Mouse (Mus musculus) liver, embryonic 12.5 days (tissue): Measurements from ENCODE around the gene Tkfc. TPM values are rescaled to one million over a fixed set of nuclear protein-coding genes. Genes with fewer than 3 reads are reported as not detected.
A peak's percentile ranks its signal among the peaks of the same experiment; 100 is the strongest.
"Not testable (repeated sequence)": the region's sequence is repeated elsewhere in the genome, so short reads cannot be mapped to it uniquely, and the experiment has no call there.

Experiments used
- ATAC-seq: fragments of 200-750 bp; cut with Nextera tagmentation; 2 replicates; pipeline ENCODE4 v1.8.0; 2017; ENCODE audit warnings: moderate number of reproducible peaks, mild to moderate bottlenecking, moderate library complexity
- H3K27ac ChIP-seq: fragments of 300-500 bp; sonication (generic); 2 replicates; pipeline ENCODE4 v1.5.1; 2016; ENCODE audit warnings: mild to moderate bottlenecking
- H3K27me3 ChIP-seq: fragments of 300-500 bp; sonication (generic); replicated peaks from 2 replicates; pipeline ENCODE4 v1.6.1; 2016; ENCODE audit warnings: mild to moderate bottlenecking, moderate library complexity
- H3K36me3 ChIP-seq: fragments of 300-500 bp; sonication (generic); 2 replicates; pipeline ENCODE4 v1.6.1; 2016; ENCODE audit warnings: mild to moderate bottlenecking, moderate library complexity
- H3K4me1 ChIP-seq: fragments of 300-500 bp; sonication (generic); 2 replicates; pipeline ENCODE4 v1.6.1; 2016
- H3K4me2 ChIP-seq: fragments of 300-500 bp; sonication (generic); 2 replicates; pipeline ENCODE4 v1.6.1; 2016; ENCODE audit warnings: mild to moderate bottlenecking, moderate library complexity
- H3K4me3 ChIP-seq: fragments of 300-500 bp; sonication (generic); 2 replicates; pipeline ENCODE4 v1.5.1; 2016; ENCODE audit warnings: mild to moderate bottlenecking, moderate library complexity
- H3K9ac ChIP-seq: fragments of 300-500 bp; sonication (generic); 2 replicates; pipeline ENCODE4 v1.6.1; 2016; ENCODE audit warnings: mild to moderate bottlenecking, moderate library complexity
- H3K9me3 ChIP-seq: fragments of 300-500 bp; sonication (generic); replicated peaks from 2 replicates; pipeline ENCODE4 v1.6.1; 2016; ENCODE audit warnings: mild to moderate bottlenecking, moderate library complexity
- WGBS: fragments of 180-500 bp; shearing (Covaris S2); methylation state at CpG from one replicate; pipeline ENCODE4 v1.1.7; 2016; ENCODE audit not compliant: insufficient replicate concordance; 5-methylcytosine and 5-hydroxymethylcytosine counted together
- polyA plus RNA-seq: library from polyadenylated mRNA; unstranded; fragments of >200 nt; fragmentation: Nextera tagmentation; extraction: Ambion mirVana; gene quantifications from 2 replicates; pipeline ENCODE4 v1.2.1, GENCODE M21; 2016

Gene Tkfc
- polyA plus RNA-seq, 1 experiment from 2014 or later = 10.1 TPM

DNA sequence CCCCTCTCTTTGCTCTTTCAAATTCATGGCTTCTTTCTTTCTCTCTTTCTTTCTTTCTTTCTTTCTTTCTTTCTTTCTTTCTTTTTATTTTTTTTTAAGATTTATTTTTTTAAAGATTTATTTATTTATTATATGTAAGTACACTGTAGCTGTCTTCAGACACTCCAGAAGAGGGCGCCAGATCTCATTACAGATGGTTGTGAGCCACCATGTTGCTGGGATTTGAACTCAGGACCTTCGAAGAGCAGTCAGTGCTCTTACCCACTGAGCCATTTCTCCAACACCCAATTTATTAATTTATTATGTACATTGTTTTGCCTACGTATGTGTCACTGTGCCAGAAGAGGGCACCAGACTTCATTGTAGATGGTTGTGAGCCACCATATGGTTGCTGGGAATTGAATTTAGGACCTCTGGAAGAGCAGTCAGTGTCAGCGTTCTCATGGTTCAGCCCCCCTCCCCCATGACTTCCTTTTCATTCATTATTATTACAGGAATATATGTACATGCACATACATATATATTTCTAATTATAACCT, 47.5 kb downstream of the Tkfc start:
- not testable (repeated sequence) for H3K9ac ChIP-seq, H3K9me3 ChIP-seq, H3K4me2 ChIP-seq, ATAC-seq, H3K4me3 ChIP-seq, H3K27ac ChIP-seq, H3K36me3 ChIP-seq, H3K27me3 ChIP-seq
- WGBS = 73% methylated on average over 4 of the region's 4 CpGs
- H3K4me1 ChIP-seq = peaks cover 36% of the 10 kb centered on the region

DNA sequence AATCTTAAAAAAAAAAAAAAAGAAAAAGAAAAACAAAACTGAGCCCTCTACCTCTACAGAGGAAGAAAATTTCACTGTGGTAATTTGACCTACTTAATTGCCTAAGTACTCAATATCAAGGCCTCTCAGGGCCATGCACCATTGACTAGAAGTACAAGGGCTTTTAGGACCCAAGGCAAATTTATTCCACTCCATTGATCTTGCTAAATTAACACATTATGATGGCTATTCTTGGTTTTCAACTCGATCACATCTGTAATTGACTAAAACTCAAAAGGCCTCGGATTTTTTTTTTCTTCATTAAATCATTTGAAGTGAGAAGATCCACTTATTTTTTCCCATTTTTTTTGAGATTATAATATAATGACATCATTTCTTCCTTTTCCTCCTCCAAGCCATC, 48.0 kb downstream of the Tkfc start:
- H3K36me3 ChIP-seq = peaks cover 3% of the 10 kb centered on the region
- H3K27ac ChIP-seq = no peak overlapping the region
- no peak overlapping the region for H3K9ac ChIP-seq
- no peaks in the 10 kb centered on the region for H3K27me3 ChIP-seq
- no peaks in the 10 kb centered on the region for H3K9me3 ChIP-seq
- 71% methylated on average over 2 of the region's 2 CpGs for WGBS
- ATAC-seq = no peak
- no peak overlapping the region for H3K4me3 ChIP-seq
- no peak overlapping the region for H3K4me2 ChIP-seq
- peaks cover 36% of the 10 kb centered on the region for H3K4me1 ChIP-seq

DNA sequence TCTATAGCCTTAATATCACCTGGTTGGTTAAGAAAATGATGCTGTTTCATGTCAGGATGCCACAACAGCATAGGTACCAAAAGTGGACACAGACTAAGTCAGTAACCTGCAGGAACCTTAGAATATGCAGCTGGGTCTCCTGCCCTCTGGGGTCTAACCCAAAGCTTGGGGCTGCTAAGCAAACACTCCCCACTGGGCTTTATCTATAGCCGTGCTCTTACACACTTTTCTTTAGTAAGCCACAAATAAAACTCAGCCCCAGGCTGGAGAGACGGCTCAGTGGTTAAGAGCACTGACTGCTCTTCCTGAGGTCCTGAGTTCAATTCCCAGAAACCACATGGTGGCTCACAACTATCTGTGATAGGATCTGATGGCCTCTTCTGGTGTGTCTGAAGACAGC, 48.5 kb downstream of the Tkfc start:
- H3K4me2 ChIP-seq = no peak overlapping the region
- H3K9me3 ChIP-seq = no peaks in the 10 kb centered on the region
- H3K27me3 ChIP-seq = no peaks in the 10 kb centered on the region
- no peak for ATAC-seq
- no peak overlapping the region for H3K4me3 ChIP-seq
- H3K36me3 ChIP-seq = peaks cover 7% of the 10 kb centered on the region
- H3K27ac ChIP-seq = peak overlapping the region; percentile 81; the same call in 1 of the 2 replicates
- peaks cover 32% of the 10 kb centered on the region for H3K4me1 ChIP-seq
- 53% methylated on average over 2 of the region's 2 CpGs for WGBS
- H3K9ac ChIP-seq = no peak overlapping the region

DNA sequence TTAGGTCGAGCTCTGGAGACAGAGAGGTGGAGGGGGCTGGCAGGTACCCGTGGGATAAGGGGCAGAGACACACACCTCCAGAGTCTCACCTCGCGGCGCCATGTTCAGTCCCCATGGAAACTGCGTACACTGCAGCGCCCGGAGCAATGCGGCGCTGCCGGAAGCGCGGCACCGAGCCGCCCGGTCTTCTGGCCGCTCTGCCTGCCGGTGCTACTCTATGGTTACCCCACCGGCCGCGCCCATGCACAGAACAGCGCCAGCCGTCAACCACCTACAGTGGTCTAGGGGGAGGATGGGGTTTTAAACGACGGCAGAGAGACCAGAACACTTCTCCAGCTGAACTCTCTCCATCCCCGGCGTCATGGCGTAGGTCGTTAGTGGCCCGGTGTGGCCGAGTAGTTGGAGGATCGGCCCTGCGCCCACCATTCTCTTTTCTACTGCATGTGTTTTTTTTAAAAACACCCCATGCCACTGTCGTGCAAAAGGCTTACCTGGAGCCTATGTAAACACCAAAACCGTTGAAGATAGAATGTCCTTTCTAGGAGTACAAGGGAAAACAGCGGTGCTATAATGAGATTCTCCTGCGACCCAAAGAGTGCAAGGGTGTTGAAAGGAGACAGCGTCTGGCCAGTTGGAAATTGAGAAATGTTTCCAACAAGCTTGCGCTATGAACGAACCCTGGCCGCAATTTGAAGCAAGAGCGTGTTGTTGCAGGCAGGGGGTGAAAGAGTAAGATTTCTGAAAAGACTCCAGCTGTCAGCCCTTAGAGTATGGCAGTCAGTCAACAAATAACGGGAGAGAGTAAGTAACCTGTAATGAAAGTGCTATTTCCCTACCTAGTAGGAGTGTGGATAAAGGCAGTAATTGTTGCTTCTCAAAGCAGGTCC, 49.6 kb downstream of the Tkfc start, which contains the start of gene Tmem216:
TSS of gene Tmem216 (minus strand) at position 615 of the 887 bp plus-strand sequence.
- Histone ChIP-seq H3K4me2 (peak within 1 kb of the TSS; percentile 92), H3K4me1 (peaks cover 25% of the 10 kb centered on the region), H3K9me3 (no peaks in the 10 kb centered on the region), H3K36me3 (peaks cover 18% of the 10 kb centered on the region), H3K4me3 (peak within 1 kb of the TSS; percentile 77), H3K27ac (peak within 1 kb of the TSS; percentile 81), H3K27me3 (no peaks in the 10 kb centered on the region), H3K9ac (peak within 1 kb of the TSS; percentile 79)
- ATAC-seq = peak; percentile 99
- 3% methylated on average over 43 of the region's 43 CpGs for WGBS

DNA sequence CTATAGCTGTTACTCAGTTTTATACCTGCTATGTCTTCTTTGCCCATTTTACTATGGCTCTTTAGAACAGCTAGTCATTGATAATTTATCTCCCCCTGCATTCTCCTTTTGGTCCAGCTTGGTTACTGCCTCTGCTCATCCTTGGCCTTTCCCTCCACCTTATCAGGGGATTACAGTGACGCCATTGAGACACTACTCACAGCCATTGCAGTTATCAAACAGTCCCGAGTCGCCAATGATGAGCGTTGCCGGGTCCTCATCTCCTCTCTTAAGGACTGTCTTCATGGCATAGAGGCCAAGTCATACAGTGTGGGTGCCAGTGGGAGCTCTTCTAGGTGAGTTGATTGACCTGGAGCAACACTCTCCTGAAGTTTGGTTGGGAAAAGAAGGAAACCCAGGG, 66.0 kb downstream of the Tkfc start:
- H3K36me3 ChIP-seq = peaks cover 95% of the 10 kb centered on the region
- peak overlapping the region; percentile 32; the same call in 1 of the 2 replicates for H3K4me2 ChIP-seq
- H3K27ac ChIP-seq = peak overlapping the region; percentile 53
- H3K27me3 ChIP-seq = no peaks in the 10 kb centered on the region
- ATAC-seq = peak; percentile 91
- H3K4me1 ChIP-seq = peaks cover 9% of the 10 kb centered on the region
- H3K9me3 ChIP-seq = no peaks in the 10 kb centered on the region
- no peak overlapping the region for H3K4me3 ChIP-seq
- H3K9ac ChIP-seq = no peak overlapping the region
- WGBS = 29% methylated on average over 5 of the region's 5 CpGs

Other genes with a start within 250 kb of the Tkfc start
- gene Syt7, start 216.6 kb downstream of the Tkfc start, polyA plus RNA-seq = 0.56 and 0.91 TPM in 2 replicates
- 0.06 and 0.12 TPM in 2 replicates for gene Lrrc10b, start 148.2 kb downstream of the Tkfc start, polyA plus RNA-seq
- not detected in 2 replicates for gene Ppp1r32, start 122.7 kb downstream of the Tkfc start, polyA plus RNA-seq
- 19.6 and 20.5 TPM in 2 replicates for gene Cpsf7, start 80.4 kb downstream of the Tkfc start, polyA plus RNA-seq
- gene Sdhaf2, start 79.5 kb downstream of the Tkfc start, polyA plus RNA-seq = 38.0 and 40.8 TPM in 2 replicates
- gene Tmem216, start 49.4 kb downstream of the Tkfc start, polyA plus RNA-seq = 14.9 and 18.2 TPM in 2 replicates
- gene Cyb561a3, start 28.5 kb downstream of the Tkfc start, polyA plus RNA-seq = 12.8 TPM in 2 replicates
- 18.5 and 19.4 TPM in 2 replicates for gene Tmem138, start 28.3 kb downstream of the Tkfc start, polyA plus RNA-seq
- 252 and 256 TPM in 2 replicates for gene Ddb1, start 327 bp downstream of the Tkfc start, polyA plus RNA-seq
- 6.2 and 7.6 TPM in 2 replicates for gene Vwce, start 28.6 kb upstream of the Tkfc start, polyA plus RNA-seq
- 0.08 TPM in 1 of 2 replicates, not detected in the other for gene Pga5, start 72.4 kb upstream of the Tkfc start, polyA plus RNA-seq
- gene Vps37c, start 83.1 kb upstream of the Tkfc start, polyA plus RNA-seq = 14.5 and 14.8 TPM in 2 replicates
- gene Cd5, start 133.3 kb upstream of the Tkfc start, polyA plus RNA-seq = 0.24 TPM in 1 of 2 replicates, not detected in the other
- not detected in 2 replicates for gene Cd6, start 224.4 kb upstream of the Tkfc start, polyA plus RNA-seq
- 1.0 and 1.2 TPM in 2 replicates for gene Slc15a3, start 234.1 kb upstream of the Tkfc start, polyA plus RNA-seq